Mouse (Mus musculus) telencephalon, adult 2 months (tissue): ENCODE measurements at regions not wholly inside any gene's neighbourhood (a gene's known extent, or its start where the extent isn't known, plus 50 kb on each side); places are given as distances from the start of the nearest gene placed in this dataset.

Experiments used
- DNase-seq: peaks from one replicate; pipeline ENCODE4 v3.0.0-alpha.2; 2011; ENCODE audit warnings: low read depth, low spot score

GRCm38 (mm10) chr1:77790974-77791373 is 276.1 kb upstream of the Epha4 start:
- DNase-seq = no peak

DNA sequence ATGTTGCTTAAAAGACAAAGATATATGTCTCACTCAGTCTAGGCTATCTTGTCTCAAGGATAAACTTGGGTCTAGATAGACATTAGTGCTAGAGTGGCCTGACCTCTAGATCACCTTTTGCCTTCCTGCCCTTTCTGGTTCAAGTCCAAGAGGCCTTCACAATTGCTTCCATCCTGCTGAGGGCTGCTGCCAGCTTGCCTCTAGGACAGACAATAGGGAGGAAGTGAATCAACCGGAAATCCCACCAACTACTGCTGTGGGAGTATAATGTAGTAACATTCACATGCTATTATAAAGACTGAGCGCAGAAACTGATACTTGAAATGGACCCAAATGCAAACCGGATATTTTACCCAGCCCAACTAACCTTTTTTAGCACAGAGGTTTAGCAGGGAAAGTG is 239.4 kb upstream of the Epha4 start:
- no peak for DNase-seq

- no peak for DNase-seq
Measured at GRCm38 (mm10) chr1:77748483-77749465, 233.9 kb upstream of the Epha4 start.

DNA sequence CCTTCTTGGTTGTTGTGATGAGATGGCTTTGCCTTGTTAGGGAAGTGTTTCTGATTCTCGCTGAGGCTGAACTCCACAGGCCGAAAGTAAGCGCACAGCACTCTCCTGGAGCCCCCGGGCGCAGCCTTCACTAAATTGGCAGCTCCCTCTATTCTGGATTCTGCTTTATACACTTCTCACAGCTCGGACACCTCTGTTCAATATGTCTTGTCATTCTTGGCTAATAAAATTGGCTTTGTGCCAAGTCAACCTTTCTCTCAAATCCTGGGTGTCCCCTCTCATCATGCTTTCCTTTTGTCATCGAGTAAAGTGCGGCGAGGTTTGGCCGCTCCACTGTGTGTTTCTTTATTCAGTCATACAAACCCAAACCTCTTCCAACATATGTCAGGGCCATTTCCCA is 217.2 kb upstream of the Epha4 start:
- no peak for DNase-seq

DNA sequence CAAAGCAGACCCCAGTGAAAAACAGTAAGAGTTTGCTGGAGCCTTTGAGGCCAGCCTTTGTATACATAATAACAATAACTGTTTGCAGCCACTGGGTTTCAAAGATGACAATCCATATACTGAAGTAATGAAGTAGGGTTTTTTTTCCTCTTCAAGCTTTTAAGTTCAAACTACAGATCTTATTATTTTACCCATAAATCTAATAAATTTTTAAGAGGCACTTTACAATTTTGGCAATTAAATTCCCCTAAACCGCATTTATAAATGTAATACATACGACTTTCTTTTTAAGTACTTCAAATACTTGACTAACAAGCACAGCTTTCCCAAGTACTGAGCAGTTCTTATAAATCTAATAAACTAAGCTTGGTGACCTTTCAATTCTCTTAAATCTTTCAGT is 212.7 kb upstream of the Epha4 start:
- DNase-seq = no peak

DNA sequence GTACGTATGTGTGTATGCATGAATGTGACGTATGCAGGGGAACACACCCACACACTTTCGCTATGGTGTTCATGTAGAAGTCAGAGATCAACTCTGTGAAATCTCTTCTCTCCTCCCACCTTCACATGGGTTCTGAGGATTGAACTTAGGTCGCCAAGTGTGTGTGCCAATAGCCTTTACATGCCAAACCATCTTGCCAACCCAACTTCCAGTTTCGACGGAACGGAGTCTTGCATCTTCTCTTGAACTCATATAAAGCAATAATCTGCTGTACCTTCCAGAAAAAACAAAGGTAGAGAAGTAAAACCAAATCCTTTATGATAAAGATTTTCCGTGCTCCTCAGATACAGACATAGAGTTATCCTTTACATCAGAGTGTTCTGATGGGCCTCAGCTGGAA is 208.4 kb upstream of the Epha4 start:
- no peak for DNase-seq

GRCm38 (mm10) chr1:77720859-77721258 is 206.0 kb upstream of the Epha4 start:
- DNase-seq = no peak

GRCm38 (mm10) chr1:77713001-77713400 is 198.1 kb upstream of the Epha4 start:
- DNase-seq = no peak

DNA sequence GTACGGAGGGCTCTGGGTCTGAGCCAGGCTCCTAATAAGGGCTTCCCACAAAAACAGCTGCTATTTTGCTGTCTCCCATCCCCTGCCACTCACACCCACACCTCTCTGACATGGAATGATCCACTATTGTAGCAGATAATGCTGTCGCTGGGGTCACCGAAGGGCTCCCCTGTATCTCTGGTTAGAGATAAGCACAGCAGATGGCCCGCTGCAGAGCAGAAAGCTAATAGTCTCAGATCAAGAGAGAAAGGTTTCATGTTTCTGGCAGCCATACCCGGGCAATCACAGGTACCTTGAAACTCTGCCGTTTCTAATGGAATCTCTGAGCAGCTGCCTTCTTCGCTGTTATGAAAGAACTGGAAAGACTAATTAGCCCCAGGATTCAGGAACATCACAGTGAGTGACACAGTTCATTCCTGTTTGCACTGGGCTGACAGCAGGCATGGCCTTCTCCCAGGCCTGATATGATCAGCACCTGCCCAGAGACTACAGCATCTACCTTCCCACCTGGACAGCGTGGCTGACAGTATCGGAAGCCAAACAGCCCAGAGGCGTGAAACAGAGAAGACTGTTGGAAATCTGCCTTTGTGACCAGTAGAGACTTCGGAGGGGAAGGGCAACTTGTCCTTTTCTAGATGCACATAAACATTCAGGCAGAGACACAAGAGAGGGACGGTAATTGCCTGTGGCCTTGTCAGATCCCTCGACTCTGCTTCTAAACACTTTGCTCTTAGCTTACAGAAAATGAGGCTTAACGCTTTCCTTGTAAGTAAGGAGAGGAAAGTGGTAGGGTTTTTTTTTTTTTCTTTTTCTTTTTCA is 193.5 kb upstream of the Epha4 start:
- no peak for DNase-seq

GRCm38 (mm10) chr1:77695228-77696018 is 180.5 kb upstream of the Epha4 start:
- no peak for DNase-seq

- DNase-seq = peak; percentile 47
Measured at GRCm38 (mm10) chr1:77663345-77663744, 148.5 kb upstream of the Epha4 start.

GRCm38 (mm10) chr1:77660436-77660835 is 145.5 kb upstream of the Epha4 start:
- DNase-seq = no peak

- no peak for DNase-seq
Measured at GRCm38 (mm10) chr1:77637025-77637424, 122.1 kb upstream of the Epha4 start.

GRCm38 (mm10) chr1:77629496-77630281 is 114.8 kb upstream of the Epha4 start:
- no peak for DNase-seq

DNA sequence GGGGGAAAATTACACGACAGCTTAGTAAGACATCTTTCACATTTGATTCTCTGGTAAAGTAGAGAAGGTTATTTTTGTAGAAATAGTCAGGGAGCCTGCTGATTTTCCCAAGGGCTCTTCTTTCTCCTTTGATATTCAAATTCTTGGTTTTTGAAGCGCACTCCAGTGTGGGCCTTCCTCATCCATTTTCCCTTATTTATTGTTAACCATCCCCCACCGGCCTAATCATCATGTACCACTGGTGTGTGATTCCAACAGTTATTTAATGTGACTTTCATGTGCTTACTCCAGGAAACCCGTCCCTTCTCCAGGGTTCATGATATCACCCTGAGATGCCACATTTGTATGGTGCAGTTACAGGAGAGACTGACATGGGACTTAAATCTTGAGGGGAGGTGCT is 114.0 kb upstream of the Epha4 start:
- DNase-seq = no peak

DNA sequence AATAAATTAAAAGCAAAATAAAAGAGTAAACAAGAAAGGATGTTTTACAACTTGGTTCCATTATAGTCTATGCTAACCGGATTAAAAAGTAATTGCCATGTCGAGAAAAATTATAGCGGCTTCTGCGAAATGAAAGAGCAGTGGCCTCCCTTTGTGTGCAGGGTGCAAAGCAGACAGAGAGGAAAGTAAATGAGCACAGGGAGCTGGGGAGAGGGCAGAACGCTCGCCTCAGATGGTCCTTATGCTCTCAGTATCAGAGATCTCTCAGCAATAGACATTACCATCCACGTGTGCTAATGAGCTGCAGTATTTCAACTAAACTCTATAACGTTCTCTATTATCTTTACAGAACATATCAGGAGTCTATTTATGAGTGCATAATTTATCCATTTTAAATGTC is 102.6 kb upstream of the Epha4 start:
- no peak for DNase-seq

GRCm38 (mm10) chr1:77600509-77600908 is 85.6 kb upstream of the Epha4 start:
- no peak for DNase-seq

DNA sequence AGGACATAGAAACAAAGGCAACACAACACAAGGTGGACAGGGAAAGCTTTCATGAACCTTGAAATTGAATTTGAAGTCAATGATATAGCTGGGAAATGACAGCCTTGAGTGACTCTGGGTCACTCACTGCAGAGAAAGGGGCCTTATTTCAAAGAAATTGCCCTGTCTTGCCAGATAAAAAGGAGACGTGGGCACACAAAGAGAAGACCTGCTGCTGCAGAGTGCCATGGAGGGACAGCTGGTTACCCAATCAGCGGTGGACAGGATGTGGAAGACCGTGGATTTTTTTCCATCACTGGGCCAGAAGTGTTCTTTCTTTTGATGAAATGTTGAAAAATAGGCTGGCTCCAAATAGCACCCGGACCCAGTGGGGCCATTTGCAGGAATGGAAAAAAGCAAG is 77.8 kb upstream of the Epha4 start:
- no peak for DNase-seq

DNA sequence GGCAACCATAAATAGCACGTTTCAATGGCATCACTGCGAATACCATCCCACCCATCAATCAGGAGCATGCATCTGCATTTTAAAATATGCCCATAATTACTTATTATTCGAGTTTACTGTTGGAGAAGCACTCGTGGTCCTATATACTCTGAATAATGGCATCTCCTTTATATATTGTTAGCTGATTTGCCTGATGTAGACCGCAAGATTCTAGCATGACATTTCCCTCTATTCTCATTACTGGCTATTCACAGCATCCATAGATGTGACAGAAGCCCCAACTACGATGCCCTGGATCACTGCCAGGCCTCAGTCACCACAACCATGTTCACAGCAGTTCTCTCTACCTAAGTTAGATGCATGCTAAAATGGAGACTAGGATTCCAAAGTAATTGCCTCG is 77.4 kb upstream of the Epha4 start:
- DNase-seq = no peak

GRCm38 (mm10) chr1:77589423-77589822 is 74.5 kb upstream of the Epha4 start:
- no peak for DNase-seq

DNA sequence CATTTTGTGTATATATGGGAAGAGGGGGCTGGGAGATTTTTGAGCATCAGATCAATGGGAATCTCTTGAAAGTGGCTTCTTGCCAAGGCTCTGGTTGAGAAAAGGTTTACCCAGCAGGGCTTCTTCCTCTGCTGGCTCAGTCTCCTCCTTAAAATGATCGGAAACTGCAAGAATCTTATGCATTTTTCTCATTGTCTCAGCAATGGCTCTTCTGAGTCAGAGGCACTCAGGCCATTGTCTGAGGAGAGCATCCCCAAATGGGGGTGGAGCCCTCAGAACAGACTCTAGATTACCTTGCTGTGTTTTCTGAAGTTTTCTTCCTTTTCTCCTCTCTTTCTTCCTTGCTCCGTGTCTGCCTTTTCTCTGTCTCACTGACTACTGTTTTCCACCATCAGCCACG is 70.6 kb upstream of the Epha4 start:
- DNase-seq = no peak
